Mouse (Mus musculus): ENCODE results near the gene Arid3a.

GRCm38 (mm10) chr10:79932736-79933135 lies 5.9 kb downstream of the Arid3a start:
- TF ChIP-seq CTCF (IDR thresholded peaks at IDR 0.05; ENCODE audit: low read depth) = no peak
- TF ChIP-seq EP300 (IDR thresholded peaks at IDR 0.05; ENCODE audit: low read depth) = no peak
